Mouse (Mus musculus) cerebellum, adult 11 months (tissue): ENCODE results near the gene Man2a1.
"Not testable (repeated sequence)": the region's sequence is repeated elsewhere in the genome, so short reads cannot be mapped to it uniquely, and the experiment has no call there.

Source experiments
- DNase-seq: peaks from one replicate; pipeline ENCODE4 v3.0.0; 2022

Man2a1 gene

DNA sequence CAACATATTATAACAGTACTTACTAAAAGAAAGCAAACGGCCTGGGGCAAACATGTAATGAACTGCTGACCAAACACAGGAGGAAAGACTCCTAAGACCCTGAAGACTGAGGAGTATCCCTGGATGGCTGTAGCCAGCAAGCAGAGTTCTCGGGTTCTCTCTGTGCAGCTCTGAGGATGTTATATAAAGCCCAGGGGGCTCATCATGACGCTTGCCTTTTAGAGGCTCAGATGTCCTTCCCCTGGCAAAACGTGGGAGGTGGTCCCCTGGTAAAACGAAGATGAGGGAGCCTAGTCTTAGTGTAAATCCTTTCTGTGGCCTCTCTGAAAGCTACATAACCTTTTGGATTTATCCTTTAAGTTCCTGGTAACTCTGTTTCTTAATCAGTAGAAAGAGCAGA is 119.2 kb downstream of the Man2a1 start:
- DNase-seq: no peak

DNA sequence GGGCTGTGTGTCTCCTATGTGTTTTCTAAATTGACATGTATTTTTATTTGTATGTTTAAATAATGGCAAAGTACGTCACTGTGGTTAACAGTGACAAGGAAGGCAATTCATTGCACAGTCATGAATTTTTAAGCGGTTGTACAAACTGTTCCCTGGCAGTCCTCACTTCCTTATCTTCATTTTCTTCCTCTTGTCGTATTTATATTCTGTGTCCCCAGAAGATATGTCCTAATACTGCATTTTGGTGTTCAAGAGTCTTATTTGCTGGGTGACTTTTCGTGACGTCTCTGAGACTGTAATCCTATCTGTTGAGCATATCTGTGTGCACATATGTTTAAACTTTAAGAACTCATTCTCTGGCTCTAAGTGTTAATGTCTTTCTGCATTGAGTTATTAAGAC is 120.6 kb downstream of the Man2a1 start:
- no peak for DNase-seq

DNA sequence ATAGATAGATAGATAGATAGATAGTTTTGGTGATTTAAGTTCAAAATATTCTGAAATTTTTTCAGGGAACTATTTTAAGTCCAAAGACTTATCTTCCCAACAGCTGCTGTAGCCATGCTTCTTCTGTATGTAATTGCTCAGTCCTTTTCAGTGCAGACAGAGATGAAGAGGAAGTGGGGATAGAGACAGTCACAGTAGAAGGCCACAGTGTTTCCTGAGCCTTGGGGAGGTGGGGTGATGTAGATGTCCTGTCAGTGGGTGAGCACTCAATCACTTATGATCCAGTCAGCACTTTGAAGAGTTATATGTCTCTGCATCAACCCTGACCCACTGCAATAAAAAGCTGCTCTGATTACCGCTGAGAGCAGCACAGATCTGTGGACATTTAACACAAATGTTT is 122.6 kb downstream of the Man2a1 start:
- no peak for DNase-seq

DNA sequence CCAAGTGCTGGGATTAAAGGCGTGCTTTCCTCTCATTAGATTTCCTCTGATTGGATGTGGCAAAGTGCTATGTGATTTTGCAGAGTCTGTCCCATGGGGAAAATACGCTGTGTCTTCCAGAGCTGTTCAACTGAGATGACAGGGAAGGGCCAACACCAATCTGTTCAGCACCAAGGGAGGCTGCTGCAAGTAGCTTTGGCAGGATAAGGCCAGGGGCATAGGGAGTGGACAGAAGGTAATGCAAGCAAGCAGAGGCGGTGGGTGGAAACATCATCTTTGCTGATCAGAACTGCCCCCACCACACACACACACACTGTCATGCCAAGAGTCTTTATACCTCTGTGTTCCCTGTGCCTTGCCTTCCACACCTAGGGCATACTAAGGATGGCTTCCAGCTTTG is 124.7 kb downstream of the Man2a1 start:
- no peak for DNase-seq

DNA sequence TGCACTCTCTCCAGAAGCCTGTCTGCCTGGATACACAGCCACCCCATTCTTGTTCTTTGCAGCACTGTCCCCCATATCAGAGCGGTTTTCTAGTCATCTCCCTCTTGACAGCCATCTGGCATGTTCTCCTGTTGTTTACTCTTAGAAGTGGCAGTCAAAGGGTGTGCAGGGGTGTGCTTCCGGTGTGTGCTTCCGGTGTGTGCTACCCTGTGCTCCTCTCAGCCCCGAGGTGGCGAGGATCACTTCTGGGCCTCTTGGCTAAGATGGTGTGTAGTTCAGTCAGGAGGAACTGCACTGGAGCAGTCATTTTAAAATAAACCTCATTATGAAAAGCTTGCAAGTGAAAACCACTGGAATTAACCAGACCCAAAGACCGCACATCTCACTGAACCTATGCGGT is 125.5 kb downstream of the Man2a1 start:
- DNase-seq: no peak

DNA sequence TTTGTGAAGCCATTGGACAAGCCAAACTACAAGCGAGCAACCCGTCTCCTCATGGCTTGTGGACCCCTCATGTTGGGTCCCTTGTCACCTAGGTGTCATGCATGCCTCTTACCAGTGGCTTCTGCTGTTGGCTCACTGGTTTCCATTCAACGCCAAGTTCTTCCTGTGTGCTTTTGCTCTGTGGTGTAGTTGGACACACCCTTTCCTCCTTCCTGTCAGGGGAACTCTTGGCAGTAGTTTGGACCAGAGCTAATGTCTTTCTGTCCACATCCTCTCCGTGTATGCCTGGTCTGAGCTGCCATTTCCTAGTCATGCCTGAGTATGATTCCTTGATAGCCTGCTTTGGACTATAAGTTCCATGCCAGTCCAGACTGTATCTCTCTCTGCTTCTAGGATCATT is 135.0 kb downstream of the Man2a1 start:
- DNase-seq: no peak

DNA sequence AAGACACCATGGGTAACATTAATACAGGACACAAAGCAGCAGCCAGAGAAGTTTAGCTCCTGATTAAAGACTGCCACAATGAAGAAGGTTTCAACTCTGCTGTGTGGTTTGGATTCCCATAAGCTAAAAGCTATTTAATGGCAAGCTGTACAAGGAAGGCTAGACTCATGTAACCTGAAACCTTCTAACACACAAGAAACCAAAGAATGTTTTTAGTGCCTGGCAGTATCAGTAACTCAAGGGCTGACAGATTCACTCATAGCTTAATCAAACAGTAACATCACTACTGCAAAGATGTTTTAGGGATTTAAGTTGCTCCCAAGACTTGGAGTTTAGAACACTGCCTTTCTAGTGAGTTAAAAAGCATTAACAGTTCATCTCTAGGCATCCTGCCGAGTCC is 137.4 kb downstream of the Man2a1 start:
- DNase-seq: no peak

DNA sequence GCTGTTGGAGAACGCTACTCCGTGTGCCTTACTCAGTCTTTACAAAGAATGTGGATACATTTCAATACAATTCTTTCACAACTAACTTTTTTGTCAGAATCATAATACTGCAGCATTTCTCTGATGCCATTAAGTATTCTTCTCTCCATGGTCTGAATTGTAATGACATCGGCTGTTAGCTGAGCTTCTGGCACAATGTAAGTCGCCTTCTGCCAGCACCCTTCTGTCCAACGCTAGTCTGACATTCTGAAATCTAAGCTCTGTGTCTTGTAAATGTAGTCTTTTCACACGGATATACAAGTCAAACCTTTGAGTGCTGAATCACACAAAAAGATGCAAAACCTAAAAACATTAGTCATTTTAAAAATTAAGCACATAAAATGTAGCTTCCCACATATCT is 138.6 kb downstream of the Man2a1 start:
- DNase-seq: peak; percentile 32

DNA sequence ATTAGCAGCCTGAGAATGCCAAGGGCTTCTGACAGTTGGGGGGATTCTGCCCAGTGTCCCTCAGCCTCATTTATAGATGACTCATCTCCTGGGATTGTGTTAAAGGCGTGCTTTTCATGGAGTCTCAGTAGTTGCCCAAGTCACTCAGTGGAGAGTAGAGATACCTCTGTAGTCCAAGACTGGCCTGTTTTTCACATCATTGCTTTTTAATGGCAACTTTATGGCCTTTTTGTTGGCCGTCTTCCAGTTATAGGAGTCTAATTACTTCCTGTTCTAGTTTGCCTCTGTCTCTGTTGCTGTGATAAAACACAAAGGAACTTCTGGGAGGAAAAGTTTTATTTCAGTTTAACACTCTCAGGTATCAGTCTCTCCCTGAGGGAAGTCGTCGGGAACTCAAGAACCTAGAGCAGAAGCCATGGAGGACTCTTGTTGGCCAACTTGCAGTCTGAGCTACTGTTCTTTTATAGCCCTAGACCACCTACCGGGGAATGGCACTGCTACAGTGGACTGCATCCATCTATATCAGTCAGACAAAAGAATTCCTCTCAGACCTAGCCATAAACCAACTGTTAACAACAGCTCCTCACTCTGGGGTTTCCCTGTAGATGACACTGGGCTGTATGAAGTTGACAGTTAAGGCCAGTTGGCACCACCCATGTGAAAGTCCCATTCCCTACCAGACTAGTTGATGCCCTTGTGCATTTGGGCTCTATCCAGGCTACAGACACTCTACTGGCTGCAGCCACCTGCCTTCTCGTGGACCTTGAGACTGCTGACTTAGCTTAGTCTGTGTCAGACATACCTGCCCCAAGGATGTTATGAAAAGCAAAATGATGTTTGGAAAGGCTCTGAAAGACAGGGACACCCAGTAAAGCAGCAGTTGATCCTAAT is 142.4 kb downstream of the Man2a1 start:
- DNase-seq: no peak

DNA sequence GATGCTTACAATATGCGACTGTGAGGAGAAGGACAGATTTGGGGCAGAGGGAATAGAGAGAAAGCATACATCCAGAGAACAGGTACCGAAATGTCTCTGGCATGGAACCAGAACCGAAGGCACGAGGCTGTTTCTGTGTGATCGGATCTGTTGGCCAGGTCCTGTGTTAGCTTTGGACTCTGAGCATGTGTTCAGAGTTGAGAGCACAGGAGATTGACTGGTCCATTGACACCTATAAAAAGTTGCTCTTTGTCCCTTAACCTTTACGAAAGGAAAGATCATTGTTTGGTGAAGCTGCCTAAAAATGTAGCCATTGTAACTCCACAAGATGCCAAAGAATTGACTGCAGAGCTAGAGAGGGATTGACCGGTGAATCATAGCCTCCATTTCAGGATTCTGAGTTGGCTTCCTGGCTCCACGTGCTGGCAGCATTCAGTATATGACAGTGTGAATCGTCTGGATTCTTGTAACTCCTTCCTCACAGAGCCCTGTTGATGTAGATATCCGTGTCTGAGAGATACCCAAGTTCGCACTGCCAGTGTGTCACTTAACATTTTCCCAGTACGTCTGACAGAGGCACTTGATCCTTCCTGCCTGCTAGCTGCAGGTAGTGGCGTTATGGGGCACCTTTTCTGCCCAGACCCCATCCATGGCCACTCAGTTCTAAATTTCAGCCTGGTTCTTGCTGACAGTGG is 143.2 kb downstream of the Man2a1 start:
- no peak for DNase-seq

DNA sequence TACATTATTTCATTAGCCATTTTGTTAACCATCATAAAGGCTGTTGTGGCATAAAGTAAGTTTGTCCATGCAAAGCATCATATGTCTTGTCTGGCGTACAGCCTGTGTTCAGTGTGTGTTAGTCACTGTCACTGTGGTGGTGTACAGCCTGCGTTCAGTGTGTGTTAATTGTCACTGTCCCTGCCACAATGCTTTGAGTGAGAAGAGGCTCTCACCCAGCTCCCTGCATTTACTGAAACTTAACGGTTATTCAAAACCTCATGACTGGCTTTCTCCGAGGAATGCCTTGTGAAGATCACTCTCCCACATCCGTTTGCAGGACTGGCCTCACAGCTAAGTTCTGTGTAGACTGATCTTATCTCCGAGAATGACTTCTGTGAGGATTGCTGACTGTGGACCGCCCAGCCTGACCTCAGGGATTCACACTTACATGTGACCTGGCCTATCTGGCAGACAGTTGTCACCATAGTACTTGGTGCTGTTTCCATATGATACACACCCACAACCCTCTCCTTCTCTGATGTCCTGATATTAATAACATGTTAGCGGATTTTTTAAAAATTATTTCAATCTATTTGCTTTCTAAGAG is 146.2 kb downstream of the Man2a1 start:
- DNase-seq: no peak

DNA sequence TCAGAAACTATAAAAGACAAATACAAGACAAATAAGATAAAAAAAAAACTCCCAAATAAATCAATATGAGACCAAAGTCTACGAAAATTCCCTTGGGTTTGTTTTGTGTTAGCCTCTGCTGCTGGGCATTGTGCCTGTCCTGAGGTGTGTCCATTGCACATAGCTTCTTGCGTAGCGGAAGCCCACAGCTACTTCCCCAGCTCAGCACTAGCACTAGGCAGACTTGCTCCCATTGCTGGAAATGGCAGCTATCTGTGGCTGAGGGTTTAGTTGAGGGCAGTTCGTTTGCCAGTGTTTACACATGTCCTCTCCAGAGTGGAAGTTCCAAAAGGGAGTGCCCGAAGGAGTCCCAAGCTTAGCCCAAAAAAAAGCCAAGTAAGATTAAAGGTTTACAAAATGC is 146.9 kb downstream of the Man2a1 start:
- no peak for DNase-seq

DNA sequence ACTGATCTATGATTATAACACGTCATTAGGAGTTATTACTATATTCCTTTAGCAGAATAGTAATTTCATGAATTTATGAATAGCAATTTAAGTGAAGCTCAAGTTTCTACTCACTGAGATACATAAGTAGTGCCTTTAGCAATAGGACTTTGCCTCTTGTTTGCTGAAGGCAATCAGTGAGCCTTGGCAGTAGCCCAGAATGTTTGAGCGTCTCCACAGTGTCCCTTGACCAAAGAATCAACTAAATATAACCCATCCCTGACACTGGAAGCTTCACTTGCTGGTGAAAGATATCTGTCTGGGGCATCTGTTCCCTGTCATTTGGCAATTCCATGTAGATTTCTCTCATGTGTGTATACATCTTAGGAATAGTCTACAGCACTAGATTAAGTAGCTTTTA is 147.6 kb downstream of the Man2a1 start:
- DNase-seq: no peak

DNA sequence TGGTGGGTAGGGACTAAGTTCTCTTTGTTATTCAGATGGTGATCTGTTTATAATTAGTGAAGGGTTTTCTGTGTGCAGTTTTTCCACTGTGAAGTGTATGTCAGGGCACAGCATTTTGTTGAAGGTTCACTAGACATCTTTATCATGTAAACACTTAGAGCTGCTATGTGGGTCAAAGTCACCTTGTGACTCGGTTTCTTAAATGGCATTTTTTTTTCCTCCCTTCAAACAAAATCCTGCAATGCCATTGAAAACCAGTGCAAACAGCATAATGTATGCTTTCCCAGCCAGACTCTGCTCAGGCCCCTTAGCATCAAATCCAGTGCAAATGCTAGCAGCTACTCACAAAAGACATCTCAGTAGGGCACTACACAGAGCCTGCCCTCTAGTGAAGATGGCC is 148.6 kb downstream of the Man2a1 start:
- no peak for DNase-seq

DNA sequence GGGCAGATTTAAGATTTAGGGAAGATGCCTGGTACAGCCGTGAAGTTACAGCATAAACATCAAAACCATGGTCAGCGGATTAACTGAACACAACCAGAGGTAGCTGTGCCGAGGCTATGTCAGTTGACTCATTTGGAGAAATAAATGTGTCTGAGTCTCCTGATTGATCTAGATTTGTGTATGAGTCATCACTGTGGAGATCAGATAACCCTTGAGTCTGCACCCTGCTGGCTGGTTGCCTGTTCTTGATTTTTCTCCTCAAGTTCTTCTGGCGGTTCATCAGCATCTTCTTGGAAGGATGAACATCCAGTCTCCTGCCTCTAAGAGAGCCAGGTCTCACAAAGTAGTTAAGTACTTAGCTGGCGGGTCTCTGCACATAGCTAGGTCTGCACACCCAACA is 150.7 kb downstream of the Man2a1 start:
- DNase-seq: no peak

DNA sequence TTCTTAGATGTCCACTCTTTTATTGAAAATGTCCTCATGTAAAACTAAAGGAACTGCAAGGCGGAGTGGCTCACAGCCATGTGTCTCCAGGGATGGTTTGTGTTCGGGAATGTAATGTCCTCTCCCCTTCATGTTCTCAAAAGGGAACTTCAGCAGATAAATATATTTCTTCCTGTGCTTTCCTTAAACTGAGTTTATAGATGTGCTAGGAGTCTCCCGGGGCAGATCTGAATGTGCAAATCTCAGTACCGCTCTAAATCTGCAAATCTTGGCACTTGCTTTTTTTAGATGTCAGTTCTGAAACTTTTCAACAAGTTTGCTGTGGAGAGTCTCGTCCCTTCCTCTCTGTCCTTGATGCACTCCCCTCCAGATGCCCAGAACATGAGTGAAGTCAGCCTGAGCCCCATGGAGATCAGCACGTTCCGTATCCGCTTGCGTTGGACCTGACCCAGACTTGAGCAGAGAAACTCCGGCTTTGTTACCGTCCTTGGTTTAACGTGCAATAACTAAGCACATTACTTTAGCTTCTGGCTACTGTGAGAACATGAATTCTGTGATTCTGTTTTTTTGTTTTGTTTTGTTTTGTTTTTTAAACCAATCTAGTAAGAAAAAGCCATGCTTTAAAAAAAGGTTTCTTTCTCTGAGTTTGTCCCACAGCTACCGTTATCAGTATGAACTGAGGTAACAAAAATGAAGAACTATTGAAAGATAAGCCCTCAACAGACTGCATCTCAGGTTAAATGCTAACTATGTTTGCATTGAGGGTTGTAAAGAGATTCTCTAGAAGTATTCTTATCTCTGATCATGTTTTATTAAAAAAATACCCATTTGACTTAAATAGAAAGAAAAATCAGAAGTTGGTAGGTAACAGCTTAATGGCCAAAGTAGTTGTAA is 151.8 kb downstream of the Man2a1 start:
- DNase-seq: no peak

DNA sequence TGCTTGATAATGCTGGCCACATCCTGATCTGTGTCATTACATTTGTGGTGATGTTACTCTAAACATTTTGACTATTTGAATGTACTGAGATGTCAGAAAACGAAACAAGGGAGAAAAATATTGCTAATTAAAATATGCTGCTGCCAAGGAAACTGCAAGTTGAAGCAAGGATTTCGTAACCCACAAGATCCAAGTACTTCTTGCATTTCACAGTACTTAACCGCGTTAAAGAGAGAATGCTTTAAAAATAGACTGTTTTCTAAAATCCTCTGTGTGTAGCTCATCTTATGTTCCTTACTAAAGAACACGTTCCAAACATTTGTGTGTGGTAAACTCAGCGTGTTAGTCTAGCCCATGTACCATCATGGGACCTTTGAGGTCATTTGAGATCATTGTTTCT is 153.0 kb downstream of the Man2a1 start:
- no peak for DNase-seq

DNA sequence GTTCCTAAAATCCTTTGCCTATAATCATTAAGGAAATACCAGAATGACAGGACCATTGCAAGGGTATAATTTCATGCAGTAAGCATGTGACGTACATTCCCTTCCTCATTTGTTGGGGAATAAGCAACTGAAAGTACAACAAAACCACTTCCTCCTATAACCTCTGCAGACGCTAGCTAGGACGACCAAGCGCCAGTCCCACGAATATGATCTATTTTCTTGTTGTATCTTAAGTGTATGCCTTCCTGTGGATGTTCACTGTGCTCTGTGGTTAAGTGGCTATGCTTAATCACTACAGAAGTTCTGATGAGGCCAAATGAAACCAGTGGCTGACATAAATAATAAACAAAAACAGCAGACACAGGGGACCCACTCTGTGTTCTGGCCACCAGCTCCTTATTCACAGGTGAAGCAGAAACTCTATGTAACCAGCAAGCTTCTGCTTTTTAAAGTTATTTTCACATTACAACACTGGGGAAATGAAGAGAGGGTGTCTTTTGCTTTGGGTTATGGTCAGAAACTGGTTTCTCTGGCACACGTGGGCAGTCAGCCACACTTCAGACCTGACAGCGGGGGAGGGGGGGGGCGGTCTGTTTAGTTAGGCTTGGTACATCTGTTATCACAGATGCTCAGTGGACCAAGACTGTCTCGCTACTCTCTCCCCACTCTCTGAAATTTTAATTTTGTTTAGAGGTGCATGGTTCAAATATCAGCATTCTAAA is 153.8 kb downstream of the Man2a1 start:
- no peak for DNase-seq

DNA sequence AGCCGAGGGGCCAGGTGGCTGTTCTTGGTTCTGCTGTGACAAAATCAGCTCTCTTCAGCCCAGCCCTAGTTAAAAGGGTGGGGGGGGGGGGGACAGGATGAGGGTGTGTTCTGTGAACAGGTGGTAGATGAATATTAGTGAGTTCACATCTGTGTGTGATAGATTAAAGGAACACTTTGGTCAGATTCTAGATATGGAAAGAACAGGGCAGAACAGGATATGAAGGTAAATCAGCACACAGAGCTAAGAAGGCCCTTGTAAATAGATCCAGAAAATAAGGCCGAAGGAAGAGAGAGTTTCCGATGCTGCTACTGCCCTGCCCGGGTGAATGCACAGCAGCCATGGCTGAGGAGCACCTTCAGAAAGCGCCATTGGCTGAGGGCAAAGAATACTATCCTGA is 154.7 kb downstream of the Man2a1 start:
- no peak for DNase-seq

DNA sequence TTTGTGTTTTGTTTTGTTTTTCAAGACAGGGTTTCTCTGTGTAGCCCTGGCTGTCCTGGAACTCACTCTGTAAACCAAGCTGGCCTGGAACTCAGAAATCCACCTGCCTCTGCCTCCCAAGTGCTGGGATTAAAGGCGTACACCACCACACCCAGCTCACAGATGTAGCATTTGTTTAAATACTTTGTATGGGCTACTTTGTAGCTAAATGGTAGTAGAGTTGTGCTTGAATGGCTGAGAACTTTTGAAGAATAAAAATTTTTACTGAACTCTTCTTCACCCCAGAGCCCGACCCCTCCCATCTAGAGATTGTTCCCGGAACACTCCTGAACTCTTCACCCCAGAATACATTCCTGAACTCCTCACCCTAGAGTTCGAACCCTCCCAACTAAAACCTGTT is 162.1 kb downstream of the Man2a1 start:
- not testable (repeated sequence) for DNase-seq

DNA sequence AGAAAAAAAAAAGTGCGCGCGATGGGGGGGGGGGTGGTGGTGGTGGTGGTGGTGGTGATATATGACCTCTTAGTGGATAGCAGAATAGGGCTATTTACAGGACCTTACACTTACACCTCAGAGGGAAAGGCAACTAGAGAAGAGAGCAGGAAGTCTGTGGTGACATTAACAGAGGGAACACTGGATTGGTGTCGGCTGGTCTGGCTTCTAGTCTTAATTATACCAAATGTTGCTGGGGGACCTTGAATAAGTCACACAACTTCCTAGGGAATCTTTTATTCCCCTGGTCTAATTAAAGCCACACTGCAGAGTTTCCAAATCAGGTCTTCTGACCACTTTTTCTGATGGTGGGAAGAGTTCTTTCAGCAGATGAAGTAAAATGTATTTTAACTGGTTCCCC is 163.0 kb downstream of the Man2a1 start:
- no peak for DNase-seq
